Mouse (Mus musculus): ENCODE results near the gene Nipbl.

GRCm38 (mm10) chr15:8340596-8340995 is 103.7 kb downstream of the Nipbl start:
- TF ChIP-seq CTCF (IDR thresholded peaks at IDR 0.05; ENCODE audit: low read depth) = no peak
- TF ChIP-seq EP300 (IDR thresholded peaks at IDR 0.05; ENCODE audit: low read depth) = no peak
